Mouse (Mus musculus): Measurements from ENCODE around the gene Tctex1d4.

- TF ChIP-seq CTCF (IDR thresholded peaks at IDR 0.05; ENCODE audit: extremely low read depth, insufficient read depth, insufficient read length, insufficient replicate concordance) (no peak), POLR2A (IDR thresholded peaks at IDR 0.05; ENCODE audit: low read depth, low read length) (no peak)
Observed at GRCm38 (mm10) chr4:117134601-117134995, 8.0 kb downstream of the Tctex1d4 start.

Data from spleen, adult 2 months (tissue).